Mouse (Mus musculus) lung, postnatal 0 days (tissue): ENCODE results near the gene Ly6g6f. TPM values are rescaled to one million over a fixed set of nuclear protein-coding genes. Genes with fewer than 3 reads are reported as not detected.

Experiments
- ATAC-seq: fragments of 200-750 bp; cut with Nextera tagmentation; 2 replicates; pipeline ENCODE4 v1.8.0; 2017; ENCODE audit warnings: moderate library complexity
- DNase-seq: peaks from one replicate; pipeline ENCODE4 v3.0.0-alpha.2; 2016; ENCODE audit warnings: low spot score
- H3K27ac ChIP-seq: fragments of 300-500 bp; sonication (generic); 2 replicates; pipeline ENCODE4 v1.5.1; 2014; ENCODE audit warnings: antibody characterized with exemption, mild to moderate bottlenecking, low read length, mixed read lengths
- H3K27me3 ChIP-seq: fragments of 300-500 bp; sonication (generic); replicated peaks from 2 replicates; pipeline ENCODE4 v1.6.1; 2014; ENCODE audit warnings: low read length, mixed read lengths; ENCODE audit not compliant: insufficient read depth
- H3K36me3 ChIP-seq: fragments of 300-500 bp; sonication (generic); 2 replicates; pipeline ENCODE4 v1.6.1; 2014; ENCODE audit warnings: low read length, mixed read lengths; ENCODE audit not compliant: insufficient read depth
- H3K4me1 ChIP-seq: fragments of 300-500 bp; sonication (generic); 2 replicates; pipeline ENCODE4 v1.6.1; 2014; ENCODE audit warnings: antibody characterized with exemption, low read depth, low read length, mixed read lengths; ENCODE audit not compliant: insufficient read depth
- H3K4me2 ChIP-seq: fragments of 300-500 bp; sonication (generic); replicated peaks from 2 replicates; pipeline ENCODE4 v1.6.1; 2014; ENCODE audit warnings: low read depth, mild to moderate bottlenecking, low read length, moderate library complexity, mixed read lengths
- H3K4me3 ChIP-seq: fragments of 300-500 bp; sonication (generic); 2 replicates; pipeline ENCODE4 v1.5.1; 2014; ENCODE audit warnings: low read depth, low read length
- H3K9ac ChIP-seq: fragments of 300-500 bp; sonication (generic); replicated peaks from 2 replicates; pipeline ENCODE4 v1.6.1; 2014; ENCODE audit warnings: low read depth, mild to moderate bottlenecking
- H3K9me3 ChIP-seq: fragments of 300-500 bp; sonication (generic); 2 replicates; pipeline ENCODE4 v1.6.1; 2016; ENCODE audit warnings: low read length, mixed read lengths
- CTCF ChIP-seq: IDR thresholded peaks from 2 replicates; pipeline ENCODE4 v1.5.1; 2016; ENCODE audit warnings: antibody characterized with exemption, mild to moderate bottlenecking
- EP300 ChIP-seq: IDR thresholded peaks from 2 replicates; pipeline ENCODE4 v1.6.1; 2016; ENCODE audit warnings: antibody characterized with exemption, mild to moderate bottlenecking, control low read depth
- WGBS: fragments of 180-500 bp; shearing (Covaris S2); extraction: QIAGEN DNeasy Blood & Tissue Kit; methylation state at CpG from one replicate; pipeline ENCODE4 v1.1.7; 2014; 5-methylcytosine and 5-hydroxymethylcytosine counted together
- polyA plus RNA-seq: library from polyadenylated mRNA; unstranded; fragments of >200 nt; fragmentation: Nextera tagmentation; extraction: Ambion mirVana; gene quantifications from 2 replicates; pipeline ENCODE4 v1.2.1, GENCODE M21; 2015

Gene Ly6g6f
- polyA plus RNA-seq, 1 experiment from 2014 or later = 0.74 TPM

DNA sequence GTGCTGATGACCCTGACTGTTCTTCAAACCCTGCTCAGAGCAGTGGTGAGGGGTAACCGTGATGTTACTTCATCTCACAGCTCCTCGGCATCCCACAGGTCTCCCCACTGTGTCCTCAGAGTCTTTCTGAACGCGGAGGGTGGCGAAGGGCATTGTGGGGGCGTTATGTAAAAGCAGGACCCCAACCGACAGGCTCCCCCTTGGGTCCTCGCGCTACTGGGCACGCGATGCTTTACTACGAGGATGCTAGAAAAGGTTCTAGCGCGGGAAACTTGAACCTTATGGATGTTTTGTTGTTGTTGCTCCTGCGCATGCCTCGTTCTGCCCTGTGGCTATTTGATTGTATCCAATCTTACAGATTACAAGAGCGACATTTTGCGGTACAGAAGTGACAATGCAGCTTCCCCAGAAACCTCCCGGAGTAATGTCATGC is 36.5 kb upstream of the Ly6g6f start, which contains the start of gene Csnk2b:
Gene Csnk2b (minus strand): TSS at position 183 of the 433 bp plus-strand sequence.
- Histone ChIP-seq H3K27ac (peak within 1 kb of the TSS; percentile 95), H3K9me3 (no peaks in the 10 kb centered on the region), H3K4me3 (peak within 1 kb of the TSS; percentile 84), H3K27me3 (no peaks in the 10 kb centered on the region), H3K4me1 (peaks cover 9% of the 10 kb centered on the region), H3K4me2 (peak within 1 kb of the TSS; percentile 93), H3K9ac (peak within 1 kb of the TSS; percentile 94), H3K36me3 (peaks cover 4% of the 10 kb centered on the region; the same call in 1 of the 2 replicates)
- peak; percentile 83 for DNase-seq
- no peak for TF ChIP-seq EP300
- TF ChIP-seq CTCF = peak; percentile 60
- no peak; the same call in 1 of the 2 replicates for ATAC-seq
- under 1% methylated on average over 19 of the region's 19 CpGs for WGBS

DNA sequence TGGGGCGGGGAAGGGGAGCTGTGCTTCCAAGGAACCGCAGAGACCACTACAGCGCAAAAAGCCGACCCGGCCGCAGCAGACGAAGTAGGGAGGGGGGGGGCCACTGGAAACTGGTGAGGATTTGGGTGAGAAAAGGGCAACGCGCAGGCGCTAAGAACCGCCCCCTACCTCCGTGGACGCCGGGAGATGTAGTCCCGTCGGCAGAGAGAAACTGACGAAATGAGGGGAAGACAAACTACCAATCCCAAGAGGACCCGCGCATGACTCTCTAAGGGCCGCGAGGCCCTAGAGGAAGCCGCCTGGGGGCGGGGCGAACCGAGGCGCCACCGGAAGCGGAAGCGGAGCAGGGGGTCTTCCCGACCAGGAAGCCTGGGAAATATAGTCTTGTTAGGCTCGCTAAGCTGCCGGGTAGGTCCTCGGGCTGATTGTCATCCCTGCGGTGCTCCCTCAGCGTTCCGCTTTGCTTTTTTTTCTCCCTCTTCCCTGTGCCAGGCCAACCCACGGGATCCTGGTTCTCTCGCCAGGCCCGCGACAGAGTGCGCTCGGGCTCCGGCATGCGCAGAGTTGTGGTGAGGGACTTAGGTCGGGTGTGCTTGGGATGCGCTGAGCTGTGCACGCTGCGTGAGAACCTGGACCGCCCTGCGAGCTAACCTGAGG is 35.9 kb upstream of the Ly6g6f start, which contains the start of gene Gpank1:
Gene Gpank1 (plus strand): TSS at position 313 of the 657 bp plus-strand sequence.
- H3K9ac ChIP-seq = peak within 1 kb of the TSS; percentile 94
- ATAC-seq (peak; percentile 97), DNase-seq (peak; percentile 100)
- peaks cover 8% of the 10 kb centered on the region for H3K4me1 ChIP-seq
- WGBS = under 1% methylated on average over 50 of the region's 50 CpGs
- H3K4me3 ChIP-seq = peak within 1 kb of the TSS; percentile 84
- TF ChIP-seq CTCF (peak; percentile 13; the same call in 1 of the 2 replicates), EP300 (peak; percentile 64)
- no peaks in the 10 kb centered on the region for H3K9me3 ChIP-seq
- peak within 1 kb of the TSS; percentile 95 for H3K27ac ChIP-seq
- no peaks in the 10 kb centered on the region for H3K27me3 ChIP-seq
- peak within 1 kb of the TSS; percentile 93 for H3K4me2 ChIP-seq
- peaks cover 4% of the 10 kb centered on the region; the same call in 1 of the 2 replicates for H3K36me3 ChIP-seq

GRCm38 (mm10) chr17:35120745-35121142 is 35.3 kb upstream of the Ly6g6f start:
- 0% methylated on average over 33 of the region's 33 CpGs for WGBS
- H3K9ac ChIP-seq = peak overlapping the region; percentile 94
- H3K4me3 ChIP-seq = peak overlapping the region; percentile 84
- no peaks in the 10 kb centered on the region for H3K9me3 ChIP-seq
- H3K4me1 ChIP-seq = peaks cover 8% of the 10 kb centered on the region
- peaks cover 4% of the 10 kb centered on the region; the same call in 1 of the 2 replicates for H3K36me3 ChIP-seq
- DNase-seq = peak; percentile 45
- no peaks in the 10 kb centered on the region for H3K27me3 ChIP-seq
- ATAC-seq = peak; percentile 2
- H3K27ac ChIP-seq = peak overlapping the region; percentile 73
- TF ChIP-seq CTCF = no peak
- TF ChIP-seq EP300 = no peak
- peak overlapping the region; percentile 84 for H3K4me2 ChIP-seq

- peaks cover 8% of the 10 kb centered on the region; the same call in 1 of the 2 replicates for H3K36me3 ChIP-seq
- no peak for ATAC-seq
- no peak within 1 kb of the TSS for H3K4me2 ChIP-seq
- peak; percentile 56 for DNase-seq
- no peak within 1 kb of the TSS for H3K9ac ChIP-seq
- no peak for TF ChIP-seq EP300
- peak; percentile 65 for TF ChIP-seq CTCF
- no peak within 1 kb of the TSS for H3K4me3 ChIP-seq
- WGBS = 83% methylated on average over 8 of the region's 8 CpGs
- H3K27ac ChIP-seq = no peak within 1 kb of the TSS
- H3K27me3 ChIP-seq = no peaks in the 10 kb centered on the region
- no peaks in the 10 kb centered on the region for H3K9me3 ChIP-seq
- H3K4me1 ChIP-seq = peaks cover 3% of the 10 kb centered on the region; the same call in 1 of the 2 replicates
Observed at GRCm38 (mm10) chr17:35115046-35116019, 29.9 kb upstream of the Ly6g6f start, which contains the start of gene Ly6g5b. TSS of gene Ly6g5b (minus strand) at chr17:35115428.

- DNase-seq (peak; percentile 25), ATAC-seq (0 out of 2 replicates have a peak, but pooled peaks have one; percentile 12)
Observed at GRCm38 (mm10) chr17:35111774-35112173, 26.4 kb upstream of the Ly6g6f start.

More at GRCm38 (mm10) chr17:35111774-35112173, 26.4 kb upstream of the Ly6g6f start:
- Histone ChIP-seq H3K36me3 (peaks cover 4% of the 10 kb centered on the region; the same call in 1 of the 2 replicates), H3K27me3 (no peaks in the 10 kb centered on the region), H3K9me3 (no peaks in the 10 kb centered on the region), H3K4me1 (no peaks in the 10 kb centered on the region), H3K4me3 (no peak overlapping the region), H3K9ac (no peak overlapping the region), H3K27ac (peak overlapping the region; percentile 15; the same call in 1 of the 2 replicates), H3K4me2 (no peak overlapping the region)
- 61% methylated on average over 9 of the region's 9 CpGs for WGBS
- no peak for TF ChIP-seq EP300
- TF ChIP-seq CTCF = no peak
